Mouse (Mus musculus): ENCODE data around the gene Slc4a4.

Slc4a4 gene

DNA sequence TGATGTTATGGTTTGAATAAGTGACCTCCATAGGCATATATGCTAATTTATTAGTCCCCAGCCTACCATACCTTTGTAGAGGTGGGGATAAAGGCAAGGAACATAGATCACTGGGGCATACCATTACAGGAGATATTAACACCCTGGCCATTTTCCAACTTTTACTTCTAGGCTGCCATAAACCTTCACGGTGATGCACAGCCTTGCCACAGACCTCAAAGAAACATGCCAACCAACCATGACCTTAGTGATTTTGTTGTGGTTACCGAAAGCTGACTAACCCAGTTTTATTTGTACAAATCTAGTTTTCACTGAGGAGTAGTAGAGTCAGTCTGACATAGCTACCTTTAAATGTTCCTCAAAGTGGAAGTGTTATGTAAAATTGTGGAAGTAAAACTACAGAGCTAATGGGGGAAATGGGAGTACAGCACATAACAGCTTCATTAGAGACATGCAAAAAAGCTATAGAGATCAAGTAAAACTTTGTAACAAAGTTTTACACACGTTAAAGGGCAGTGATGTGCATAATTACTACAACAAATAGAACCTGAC is 393.8 kb downstream of the Slc4a4 start:
- DNase-seq (ENCODE audit: low spot score in 2 of 2) = no peak
